Mouse (Mus musculus): ENCODE measurements around the gene Gpc5. TPM values are rescaled to one million over a fixed set of nuclear protein-coding genes. Genes with fewer than 3 reads are reported as not detected.
A peak's percentile ranks its signal among the peaks of the same experiment; 100 is the strongest.

Gpc5 gene
- total RNA-seq, 2 experiments from 2014 or later = 1.3 TPM; not detected in 1

- ATAC-seq (replicated peaks; ENCODE audit: low FRiP score, low TSS enrichment, poor library complexity, severe bottlenecking) = no peak
Observed at GRCm38 (mm10) chr14:115444789-115445770, 353.1 kb downstream of the Gpc5 start.

GRCm38 (mm10) chr14:115450938-115451337 is 358.9 kb downstream of the Gpc5 start:
- ATAC-seq (replicated peaks; ENCODE audit: low FRiP score, low TSS enrichment, poor library complexity, severe bottlenecking) = no peak

- ATAC-seq (replicated peaks; ENCODE audit: low FRiP score, low TSS enrichment, poor library complexity, severe bottlenecking) = peak; percentile 81; the same call in 1 of the 2 replicates
Observed at GRCm38 (mm10) chr14:115467960-115468359, 375.9 kb downstream of the Gpc5 start.

GRCm38 (mm10) chr14:115475234-115475633 is 383.2 kb downstream of the Gpc5 start:
- ATAC-seq (replicated peaks; ENCODE audit: low FRiP score, low TSS enrichment, poor library complexity, severe bottlenecking) = peak; percentile 94

GRCm38 (mm10) chr14:115477360-115477759 is 385.3 kb downstream of the Gpc5 start:
- no peak for ATAC-seq (replicated peaks; ENCODE audit: low FRiP score, low TSS enrichment, poor library complexity, severe bottlenecking)

GRCm38 (mm10) chr14:115485090-115485489 is 393.1 kb downstream of the Gpc5 start:
- ATAC-seq (replicated peaks; ENCODE audit: low FRiP score, low TSS enrichment, poor library complexity, severe bottlenecking) = no peak

GRCm38 (mm10) chr14:115500794-115501193 is 408.8 kb downstream of the Gpc5 start:
- ATAC-seq (replicated peaks; ENCODE audit: low FRiP score, low TSS enrichment, poor library complexity, severe bottlenecking) = no peak

- ATAC-seq (replicated peaks; ENCODE audit: low FRiP score, low TSS enrichment, poor library complexity, severe bottlenecking) = no peak
Observed at GRCm38 (mm10) chr14:115546516-115547282, 454.7 kb downstream of the Gpc5 start.

- ATAC-seq (replicated peaks; ENCODE audit: low FRiP score, low TSS enrichment, poor library complexity, severe bottlenecking) = no peak
Observed at GRCm38 (mm10) chr14:115551996-115552395, 460.0 kb downstream of the Gpc5 start.

GRCm38 (mm10) chr14:115580466-115581255 is 488.6 kb downstream of the Gpc5 start:
- no peak for ATAC-seq (replicated peaks; ENCODE audit: low FRiP score, low TSS enrichment, poor library complexity, severe bottlenecking)

GRCm38 (mm10) chr14:115581256-115581633 is 489.2 kb downstream of the Gpc5 start:
- no peak for ATAC-seq (replicated peaks; ENCODE audit: low FRiP score, low TSS enrichment, poor library complexity, severe bottlenecking)

- peak; percentile 63; the same call in 1 of the 2 replicates for ATAC-seq (replicated peaks; ENCODE audit: low FRiP score, low TSS enrichment, poor library complexity, severe bottlenecking)
Observed at GRCm38 (mm10) chr14:115600259-115601029, 508.4 kb downstream of the Gpc5 start.

GRCm38 (mm10) chr14:115614154-115614553 is 522.1 kb downstream of the Gpc5 start:
- no peak for ATAC-seq (replicated peaks; ENCODE audit: low FRiP score, low TSS enrichment, poor library complexity, severe bottlenecking)

- ATAC-seq (replicated peaks; ENCODE audit: low FRiP score, low TSS enrichment, poor library complexity, severe bottlenecking) = no peak
Observed at GRCm38 (mm10) chr14:115616305-115616704, 524.3 kb downstream of the Gpc5 start.

- ATAC-seq (replicated peaks; ENCODE audit: low FRiP score, low TSS enrichment, poor library complexity, severe bottlenecking) = no peak
Observed at GRCm38 (mm10) chr14:115616846-115617245, 524.8 kb downstream of the Gpc5 start.

GRCm38 (mm10) chr14:115620473-115620872 is 528.5 kb downstream of the Gpc5 start:
- no peak for ATAC-seq (replicated peaks; ENCODE audit: low FRiP score, low TSS enrichment, poor library complexity, severe bottlenecking)

- ATAC-seq (replicated peaks; ENCODE audit: low FRiP score, low TSS enrichment, poor library complexity, severe bottlenecking) = no peak
Observed at GRCm38 (mm10) chr14:115631160-115631898, 539.3 kb downstream of the Gpc5 start.

GRCm38 (mm10) chr14:115633311-115633710 is 541.3 kb downstream of the Gpc5 start:
- no peak for ATAC-seq (replicated peaks; ENCODE audit: low FRiP score, low TSS enrichment, poor library complexity, severe bottlenecking)

All from megakaryocyte-erythroid progenitor cell, adult 5-6 weeks (primary cell).